Mouse (Mus musculus) intestine, postnatal 0 days (tissue): Measurements from ENCODE around the gene Msantd2. TPM values are rescaled to one million over a fixed set of nuclear protein-coding genes. Genes with fewer than 3 reads are reported as not detected.

Experiments used
- ATAC-seq: fragments of 200-750 bp; cut with Nextera tagmentation; 2 replicates; pipeline ENCODE4 v1.8.0; 2017; ENCODE audit warnings: mild to moderate bottlenecking, moderate TSS enrichment, moderate library complexity
- H3K27ac ChIP-seq: fragments of 300-500 bp; sonication (generic); 2 replicates; pipeline ENCODE4 v1.5.1; 2014; ENCODE audit warnings: mild to moderate bottlenecking, low read depth, low read length, moderate library complexity
- H3K27me3 ChIP-seq: fragments of 300-500 bp; sonication (generic); replicated peaks from 2 replicates; pipeline ENCODE4 v1.6.1; 2014; ENCODE audit warnings: low read length, mixed read lengths; ENCODE audit not compliant: control insufficient read depth, insufficient read depth
- H3K36me3 ChIP-seq: fragments of 300-500 bp; sonication (generic); 2 replicates; pipeline ENCODE4 v1.6.1; 2014; ENCODE audit warnings: mild to moderate bottlenecking, moderate library complexity; ENCODE audit not compliant: control insufficient read depth, insufficient read depth
- H3K4me1 ChIP-seq: fragments of 300-500 bp; sonication (generic); replicated peaks from 2 replicates; pipeline ENCODE4 v1.6.1; 2014; ENCODE audit warnings: antibody characterized with exemption, low read length, mixed read lengths; ENCODE audit not compliant: control insufficient read depth, insufficient read depth
- H3K4me2 ChIP-seq: fragments of 300-500 bp; sonication (generic); replicated peaks from 2 replicates; pipeline ENCODE4 v1.6.1; 2014; ENCODE audit warnings: low read depth, mild to moderate bottlenecking, moderate library complexity
- H3K4me3 ChIP-seq: fragments of 300-500 bp; sonication (generic); 2 replicates; pipeline ENCODE4 v1.5.1; 2014; ENCODE audit warnings: low read depth, low read length
- H3K9ac ChIP-seq: fragments of 300-500 bp; sonication (generic); 2 replicates; pipeline ENCODE4 v1.6.1; 2014; ENCODE audit warnings: mild to moderate bottlenecking, low read depth, low read length
- H3K9me3 ChIP-seq: fragments of 300-500 bp; sonication (generic); 2 replicates; pipeline ENCODE4 v1.6.1; 2016; ENCODE audit warnings: mixed run types; ENCODE audit not compliant: control insufficient read depth
- CTCF ChIP-seq: sonication (generic); IDR thresholded peaks from 2 replicates; pipeline ENCODE4 v1.5.1; 2016; ENCODE audit warnings: low read depth, mild to moderate bottlenecking, control low read depth, antibody characterized with exemption, moderate library complexity
- WGBS: fragments of 180-500 bp; shearing (Covaris S2); extraction: QIAGEN DNeasy Blood & Tissue Kit; methylation state at CpG from one replicate; pipeline ENCODE4 v1.1.7; 2014; 5-methylcytosine and 5-hydroxymethylcytosine counted together
- polyA plus RNA-seq: library from polyadenylated mRNA; unstranded; fragments of >200 nt; fragmentation: Nextera tagmentation; extraction: Ambion mirVana; gene quantifications from 2 replicates; pipeline ENCODE4 v1.2.1, GENCODE M21; 2015

Gene Msantd2
- polyA plus RNA-seq, 1 experiment from 2014 or later: 7.4 TPM

DNA sequence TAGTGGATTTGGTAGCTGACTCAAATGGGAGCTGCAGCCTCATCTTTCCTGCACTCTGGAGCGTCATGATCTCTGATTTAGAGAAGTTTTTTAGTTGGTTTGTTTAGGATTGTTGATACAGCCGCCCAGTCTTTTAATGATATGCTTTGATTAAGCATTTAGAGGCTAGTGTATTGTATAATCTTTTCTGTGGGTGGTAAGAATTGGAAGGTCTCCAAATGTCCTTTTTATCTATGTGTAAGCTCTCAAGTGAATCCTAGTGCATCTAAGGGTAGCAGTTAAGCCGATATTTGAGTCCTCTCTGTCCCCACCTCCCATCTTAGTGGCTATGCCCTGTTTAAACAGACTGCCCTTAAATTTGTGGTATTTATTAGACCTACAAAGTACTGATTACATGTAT, 25.3 kb downstream of the Msantd2 start:
- Histone ChIP-seq H3K4me2 (no peak overlapping the region), H3K9ac (no peak overlapping the region), H3K4me1 (no peaks in the 10 kb centered on the region), H3K9me3 (no peaks in the 10 kb centered on the region), H3K27me3 (no peaks in the 10 kb centered on the region), H3K36me3 (0 out of 2 replicates have a peak, but pooled peaks cover 3% of the 10 kb centered on the region), H3K4me3 (no peak overlapping the region), H3K27ac (no peak overlapping the region)
- no peak for TF ChIP-seq CTCF
- WGBS: 54% methylated on average over 3 of the region's 3 CpGs
- ATAC-seq: no peak

DNA sequence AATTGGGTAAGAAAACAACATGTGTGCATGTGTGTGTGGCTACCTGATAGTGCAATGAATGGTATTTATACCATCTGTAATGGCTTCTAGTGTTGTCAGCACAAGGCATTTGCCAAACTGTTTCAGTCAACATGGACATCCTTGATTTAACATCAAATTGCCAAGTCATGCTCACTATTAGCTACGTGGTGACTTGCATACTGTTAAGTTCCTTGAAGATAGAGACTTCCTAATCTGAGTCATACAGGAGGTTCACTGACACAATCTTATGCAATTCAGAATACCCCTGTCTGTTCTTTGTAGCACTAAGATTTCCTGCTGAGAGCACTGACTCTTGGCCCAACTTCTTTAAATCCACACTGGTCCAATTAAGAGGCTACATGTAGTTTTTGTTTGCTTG, 28.3 kb downstream of the Msantd2 start:
- no peak overlapping the region for H3K27ac ChIP-seq
- 56% methylated on average over 1 of the region's 1 CpGs for WGBS
- peak; percentile 51; the same call in 1 of the 2 replicates for ATAC-seq
- H3K4me1 ChIP-seq: no peaks in the 10 kb centered on the region
- H3K4me2 ChIP-seq: no peak overlapping the region
- H3K36me3 ChIP-seq: peaks cover 11% of the 10 kb centered on the region
- H3K9ac ChIP-seq: no peak overlapping the region
- no peaks in the 10 kb centered on the region for H3K27me3 ChIP-seq
- H3K4me3 ChIP-seq: no peak overlapping the region
- H3K9me3 ChIP-seq: no peaks in the 10 kb centered on the region
- no peak for TF ChIP-seq CTCF

DNA sequence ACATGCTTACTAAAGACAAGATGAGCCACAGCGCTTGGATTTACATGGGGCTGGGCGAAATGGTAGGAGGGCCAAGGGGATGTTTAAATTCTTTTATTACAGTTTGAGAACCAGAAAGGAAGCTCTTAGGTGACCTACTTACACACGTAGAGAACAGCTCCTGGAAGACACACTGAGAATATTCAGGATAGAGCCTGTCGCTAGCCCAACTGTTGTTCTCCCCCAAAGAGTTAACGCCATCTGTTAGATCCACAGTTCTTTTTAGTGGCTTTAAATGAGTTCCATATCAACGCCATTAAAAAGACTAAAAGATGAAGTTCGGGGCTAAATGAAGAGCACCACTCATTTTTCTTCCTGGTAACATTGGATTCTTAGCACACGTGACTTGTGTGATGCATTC, 29.9 kb downstream of the Msantd2 start:
- no peaks in the 10 kb centered on the region for H3K27me3 ChIP-seq
- no peaks in the 10 kb centered on the region for H3K9me3 ChIP-seq
- no peak overlapping the region for H3K4me2 ChIP-seq
- no peak overlapping the region for H3K27ac ChIP-seq
- H3K36me3 ChIP-seq: peaks cover 22% of the 10 kb centered on the region
- no peak for ATAC-seq
- no peaks in the 10 kb centered on the region for H3K4me1 ChIP-seq
- no peak for TF ChIP-seq CTCF
- H3K9ac ChIP-seq: no peak overlapping the region
- WGBS: 92% methylated on average over 8 of the region's 8 CpGs
- no peak overlapping the region for H3K4me3 ChIP-seq

DNA sequence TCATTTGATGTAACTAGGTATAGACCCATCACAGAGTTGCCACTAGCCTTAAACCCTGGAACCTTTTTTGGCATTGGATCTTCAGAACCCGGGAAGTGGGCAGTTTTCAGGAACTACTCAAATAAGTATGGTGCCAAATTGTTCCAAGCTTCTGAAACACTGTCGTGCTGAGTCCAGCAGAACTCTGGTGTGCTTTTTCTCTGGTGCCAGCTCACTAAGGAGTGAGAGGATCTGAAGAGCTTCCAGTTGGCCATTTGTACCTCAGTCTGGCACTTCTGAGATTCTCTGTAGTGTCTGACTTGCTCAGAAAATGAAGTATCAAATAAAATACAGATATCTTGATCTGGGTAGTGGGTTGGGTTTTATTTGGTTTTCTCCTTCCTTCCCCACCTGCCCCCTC, 30.9 kb downstream of the Msantd2 start:
- H3K4me1 ChIP-seq: no peaks in the 10 kb centered on the region
- no peak for TF ChIP-seq CTCF

DNA sequence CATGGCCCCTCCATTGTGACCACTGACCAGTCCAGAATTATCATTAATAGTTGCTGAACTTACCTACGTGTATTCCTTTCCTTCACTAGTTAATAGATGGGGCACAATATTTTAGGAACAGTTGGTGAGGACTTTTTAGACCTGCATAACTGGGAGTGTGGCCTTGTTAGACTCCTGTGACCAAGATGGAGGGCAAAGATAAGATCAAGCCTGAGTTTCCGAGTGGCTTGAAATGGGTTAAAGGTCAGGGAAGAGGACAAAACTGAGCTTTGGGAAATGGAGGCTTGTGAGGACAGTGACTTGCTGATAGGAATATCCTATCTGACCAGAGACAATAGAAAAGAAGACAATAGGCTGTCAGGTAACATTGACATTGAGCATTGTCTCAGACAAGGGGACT, 36.3 kb downstream of the Msantd2 start:
- WGBS: 82% methylated on average over 2 of the region's 2 CpGs
- H3K36me3 ChIP-seq: peaks cover 19% of the 10 kb centered on the region
- no peak for ATAC-seq
- H3K4me1 ChIP-seq: no peaks in the 10 kb centered on the region
- no peak for TF ChIP-seq CTCF
- no peak overlapping the region for H3K9ac ChIP-seq
- H3K4me3 ChIP-seq: no peak overlapping the region
- H3K4me2 ChIP-seq: no peak overlapping the region
- peaks cover 22% of the 10 kb centered on the region for H3K27me3 ChIP-seq
- H3K9me3 ChIP-seq: no peaks in the 10 kb centered on the region
- no peak overlapping the region for H3K27ac ChIP-seq

More for the DNA sequence above, 30.9 kb downstream of the Msantd2 start:
- Histone ChIP-seq H3K27me3 (no peaks in the 10 kb centered on the region), H3K4me2 (no peak overlapping the region), H3K9ac (no peak overlapping the region), H3K36me3 (peaks cover 22% of the 10 kb centered on the region), H3K9me3 (no peaks in the 10 kb centered on the region), H3K4me3 (no peak overlapping the region), H3K27ac (no peak overlapping the region)
- 82% methylated on average over 2 of the region's 2 CpGs for WGBS
- no peak for ATAC-seq

DNA sequence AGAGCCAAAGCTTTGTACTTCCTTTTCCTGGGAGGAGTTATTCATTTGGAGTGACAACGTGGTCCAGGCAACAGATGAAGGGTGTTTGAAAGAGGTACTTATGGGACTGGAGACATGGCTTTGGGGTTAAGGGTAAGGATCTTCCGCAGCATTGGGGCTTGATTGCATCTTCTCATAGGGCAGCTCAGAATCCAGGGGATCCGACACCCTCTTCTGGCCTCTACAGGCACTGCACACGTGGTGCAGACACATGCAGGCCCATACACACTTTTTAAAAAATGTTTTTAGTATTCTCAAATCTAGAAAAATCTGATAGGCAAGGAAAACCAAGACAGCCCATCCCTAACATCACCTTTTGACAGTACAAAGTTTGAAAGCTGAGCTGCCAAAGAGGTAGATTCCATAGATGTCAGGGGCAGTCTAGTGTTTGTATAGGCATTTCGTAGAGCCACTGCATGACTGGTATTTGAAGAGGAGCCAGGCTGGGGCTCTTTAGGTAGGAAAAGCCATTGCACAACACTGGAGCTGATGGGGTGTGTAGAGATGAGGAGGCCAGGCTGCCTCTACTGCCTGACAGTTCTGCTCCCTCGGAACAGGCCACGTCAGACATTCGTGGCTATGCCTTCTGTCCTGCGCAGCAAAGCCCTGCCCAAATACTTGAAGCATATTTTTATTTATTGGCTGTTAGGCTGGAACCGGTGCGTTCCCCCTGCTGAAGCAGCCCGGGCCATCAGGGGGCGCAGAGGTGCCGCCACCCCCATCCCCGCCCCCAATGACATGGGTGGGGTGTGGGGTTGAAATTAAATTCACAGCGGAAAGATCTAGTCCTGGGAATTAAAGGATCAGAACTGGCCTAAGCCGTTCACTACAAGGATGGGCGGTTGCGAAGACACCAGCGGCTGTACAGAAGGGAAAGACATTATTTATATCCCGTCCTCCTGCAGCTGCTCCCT, 37.6 kb downstream of the Msantd2 start:
- H3K4me3 ChIP-seq: no peak overlapping the region
- ATAC-seq: no peak
- no peak overlapping the region for H3K27ac ChIP-seq
- no peak overlapping the region for H3K9ac ChIP-seq
- H3K27me3 ChIP-seq: peaks cover 22% of the 10 kb centered on the region
- H3K36me3 ChIP-seq: peaks cover 11% of the 10 kb centered on the region
- no peaks in the 10 kb centered on the region for H3K9me3 ChIP-seq
- peak overlapping the region; percentile 54 for H3K4me2 ChIP-seq
- H3K4me1 ChIP-seq: peaks cover 7% of the 10 kb centered on the region; the same call in 1 of the 2 replicates
- WGBS: 41% methylated on average over 21 of the region's 21 CpGs
- peak; percentile 47; the same call in 1 of the 2 replicates for TF ChIP-seq CTCF
